8 mouse cellular contexts compared by ENCODE assay signal in genomic region chr4:129541868-129542591, GRCm38 (mm10). TPM values are rescaled to one million over a fixed set of nuclear protein-coding genes. Genes with fewer than 3 reads are reported as not detected.
DNase-seq lines count a peak whose midpoint lies in the region; ATAC-seq and TF ChIP-seq lines count a peak whose summit lies in the region.

No protein-coding gene starts in this region.

- peak overlapping the region; percentile 84 for H3K9ac ChIP-seq in embryonic facial prominence, embryonic 12.5 days
- H3K9ac ChIP-seq in hindbrain, embryonic 15.5 days = peak overlapping the region; percentile 78
- H3K9ac ChIP-seq in liver, embryonic 15.5 days = peak overlapping the region; percentile 96

- DNase-seq in heart, embryonic 10.5 days (ENCODE audit: low spot score) = peak; percentile 79
- no peak for DNase-seq in heart, postnatal 25 days (ENCODE audit: low spot score)
- DNase-seq in adipocyte (ENCODE audit: low spot score) = peak; percentile 12
- no peak for DNase-seq in layer of hippocampus, adult 18-20 months (ENCODE audit: low spot score in 2 of 2)

- WGBS in heart, embryonic 10.5 days = under 1% methylated on average over 30 of the region's 30 CpGs
- 1% methylated on average over 30 of the region's 30 CpGs for WGBS in embryonic facial prominence, embryonic 12.5 days
- 1% methylated on average over 30 of the region's 30 CpGs for WGBS in hindbrain, embryonic 15.5 days
- under 1% methylated on average over 30 of the region's 30 CpGs for WGBS in liver, embryonic 15.5 days (ENCODE audit: insufficient replicate concordance)
- under 1% methylated on average over 30 of the region's 30 CpGs for WGBS in small intestine, adult 2 months

- H3K27ac ChIP-seq in heart, embryonic 10.5 days = peak overlapping the region; percentile 94
- H3K27ac ChIP-seq in embryonic facial prominence, embryonic 12.5 days = peak overlapping the region; percentile 91
- H3K27ac ChIP-seq in hindbrain, embryonic 15.5 days (replicated peaks) = peak overlapping the region; percentile 74
- peak overlapping the region; percentile 94 for H3K27ac ChIP-seq in liver, embryonic 15.5 days (replicated peaks)
- 0 out of 2 replicates have a peak overlapping the region, but pooled peaks have one; percentile 22 for H3K27ac ChIP-seq in small intestine, adult 2 months (ENCODE audit: insufficient read depth, low read depth, low read length)

- peaks cover 14% of the 10 kb centered on the region for H3K4me1 ChIP-seq in heart, embryonic 10.5 days
- H3K4me1 ChIP-seq in embryonic facial prominence, embryonic 12.5 days = peaks cover 16% of the 10 kb centered on the region
- H3K4me1 ChIP-seq in hindbrain, embryonic 15.5 days (replicated peaks) = peaks cover 26% of the 10 kb centered on the region
- H3K4me1 ChIP-seq in liver, embryonic 15.5 days (replicated peaks) = peaks cover 45% of the 10 kb centered on the region
- peaks cover 5% of the 10 kb centered on the region for H3K4me1 ChIP-seq in small intestine, adult 2 months (ENCODE audit: control insufficient read depth, insufficient read depth, insufficient read length, low read length)

- intact Hi-C loops in heart, postnatal 25 days (cut with DNase I) = no loop called here

- ATAC-seq in embryonic facial prominence, embryonic 12.5 days (ENCODE audit: insufficient number of reproducible peaks, insufficient read depth, low FRiP score, low TSS enrichment) = no peak
- no peak; the same call in 1 of the 2 replicates for ATAC-seq in hindbrain, embryonic 15.5 days (ENCODE audit: low FRiP score, low read depth)
- ATAC-seq in liver, embryonic 15.5 days (ENCODE audit: insufficient read depth) = no peak; the same call in 1 of the 2 replicates

- no peak for TF ChIP-seq POLR2A in small intestine, adult 2 months (IDR thresholded peaks at IDR 0.05; ENCODE audit: low read depth, low read length)

- H3K27me3 ChIP-seq in heart, embryonic 10.5 days (ENCODE audit: insufficient read depth, poor library complexity, severe bottlenecking) = no peaks in the 10 kb centered on the region
- no peaks in the 10 kb centered on the region for H3K27me3 ChIP-seq in embryonic facial prominence, embryonic 12.5 days
- no peaks in the 10 kb centered on the region for H3K27me3 ChIP-seq in hindbrain, embryonic 15.5 days
- no peaks in the 10 kb centered on the region for H3K27me3 ChIP-seq in liver, embryonic 15.5 days
- H3K27me3 ChIP-seq in small intestine, adult 2 months (ENCODE audit: control insufficient read depth, insufficient read depth, low read length) = no peaks in the 10 kb centered on the region

- H3K4me3 ChIP-seq in heart, embryonic 10.5 days = peak overlapping the region; percentile 79
- H3K4me3 ChIP-seq in embryonic facial prominence, embryonic 12.5 days = peak overlapping the region; percentile 80
- H3K4me3 ChIP-seq in hindbrain, embryonic 15.5 days = peak overlapping the region; percentile 80
- H3K4me3 ChIP-seq in liver, embryonic 15.5 days (replicated peaks) = peak overlapping the region; percentile 95
- peak overlapping the region; percentile 99 for H3K4me3 ChIP-seq in small intestine, adult 2 months (ENCODE audit: low read depth, low read length)

- no peak for TF ChIP-seq CTCF in small intestine, adult 2 months (IDR thresholded peaks at IDR 0.05; ENCODE audit: extremely low read depth, insufficient read length, insufficient replicate concordance, low read depth, low read length)

- peak overlapping the region; percentile 88 for H3K4me2 ChIP-seq in embryonic facial prominence, embryonic 12.5 days (replicated peaks)
- H3K4me2 ChIP-seq in hindbrain, embryonic 15.5 days = peak overlapping the region; percentile 79
- H3K4me2 ChIP-seq in liver, embryonic 15.5 days = peak overlapping the region; percentile 82

- peaks cover 39% of the 10 kb centered on the region for H3K36me3 ChIP-seq in heart, embryonic 10.5 days
- peaks cover 25% of the 10 kb centered on the region for H3K36me3 ChIP-seq in embryonic facial prominence, embryonic 12.5 days
- 0 out of 2 replicates have a peak, but pooled peaks cover 6% of the 10 kb centered on the region for H3K36me3 ChIP-seq in hindbrain, embryonic 15.5 days
- H3K36me3 ChIP-seq in liver, embryonic 15.5 days (replicated peaks) = peaks cover 16% of the 10 kb centered on the region
- no peaks in the 10 kb centered on the region for H3K36me3 ChIP-seq in small intestine, adult 2 months (ENCODE audit: control insufficient read depth, insufficient read depth, low read length)

- H3K9me3 ChIP-seq in heart, embryonic 10.5 days = no peaks in the 10 kb centered on the region
- H3K9me3 ChIP-seq in embryonic facial prominence, embryonic 12.5 days = no peaks in the 10 kb centered on the region
- no peaks in the 10 kb centered on the region for H3K9me3 ChIP-seq in hindbrain, embryonic 15.5 days
- no peaks in the 10 kb centered on the region for H3K9me3 ChIP-seq in liver, embryonic 15.5 days (replicated peaks)

RNA-seq across cellular contexts. Expression of gene Hdac1, which starts 0.5 kb away (rescaled TPM):
- polyA plus RNA-seq in heart, embryonic 10.5 days (2016; fragmentation: Nextera tagmentation; extraction: Ambion mirVana) = 201 and 237 TPM in 2 replicates
- 10 to 100 TPM; 15.9 to 18.6 TPM for total RNA-seq in heart, postnatal 25 days (2021)
- polyA plus RNA-seq in embryonic facial prominence, embryonic 12.5 days (2016; fragmentation: Nextera tagmentation; extraction: Ambion mirVana) = 246 and 251 TPM in 2 replicates
- 84.7 and 92.2 TPM in 2 replicates for polyA plus RNA-seq in hindbrain, embryonic 15.5 days (2015; fragmentation: Nextera tagmentation; extraction: Ambion mirVana)
- 98.9 and 100 TPM in 2 replicates for polyA plus RNA-seq in liver, embryonic 15.5 days (2015; fragmentation: Nextera tagmentation; extraction: Ambion mirVana)
- polyA plus RNA-seq in small intestine, adult 2 months (2012; rRNA removed) = 13.7 and 31.1 TPM in 2 replicates
- total RNA-seq in layer of hippocampus, adult 18-20 months (2021) = 10 to 100 TPM; 36.9 to 43.0 TPM

RNA-seq across cellular contexts. Expression of gene Marcksl1, which starts 28.6 kb away (rescaled TPM):
- 535 and 802 TPM in 2 replicates for polyA plus RNA-seq in heart, embryonic 10.5 days (2016; fragmentation: Nextera tagmentation; extraction: Ambion mirVana)
- total RNA-seq in heart, postnatal 25 days (2021) = 1 to 10 TPM; 6.8 to 7.8 TPM
- 1,543 and 1,552 TPM in 2 replicates for polyA plus RNA-seq in embryonic facial prominence, embryonic 12.5 days (2016; fragmentation: Nextera tagmentation; extraction: Ambion mirVana)
- 1,671 and 1,849 TPM in 2 replicates for polyA plus RNA-seq in hindbrain, embryonic 15.5 days (2015; fragmentation: Nextera tagmentation; extraction: Ambion mirVana)
- polyA plus RNA-seq in liver, embryonic 15.5 days (2015; fragmentation: Nextera tagmentation; extraction: Ambion mirVana) = 51.3 and 52.7 TPM in 2 replicates
- 7.7 and 37.3 TPM in 2 replicates for polyA plus RNA-seq in small intestine, adult 2 months (2012; rRNA removed)
- total RNA-seq in layer of hippocampus, adult 18-20 months (2021) = 10 to 100 TPM; 72.5 to 76.6 TPM

RNA-seq across cellular contexts. Expression of gene Lck, which starts 31.4 kb away (rescaled TPM):
- 3.0 and 6.3 TPM in 2 replicates for polyA plus RNA-seq in heart, embryonic 10.5 days (2016; fragmentation: Nextera tagmentation; extraction: Ambion mirVana)
- 1 to 10 TPM in 1 of 2 experiments, under 1 TPM in 1; 0.47 to 1.2 TPM for total RNA-seq in heart, postnatal 25 days (2021)
- polyA plus RNA-seq in embryonic facial prominence, embryonic 12.5 days (2016; fragmentation: Nextera tagmentation; extraction: Ambion mirVana) = 10.8 and 12.6 TPM in 2 replicates
- polyA plus RNA-seq in hindbrain, embryonic 15.5 days (2015; fragmentation: Nextera tagmentation; extraction: Ambion mirVana) = 11.7 and 13.6 TPM in 2 replicates
- 2.4 and 3.3 TPM in 2 replicates for polyA plus RNA-seq in liver, embryonic 15.5 days (2015; fragmentation: Nextera tagmentation; extraction: Ambion mirVana)
- polyA plus RNA-seq in small intestine, adult 2 months (2012; rRNA removed) = 8.3 and 15.0 TPM in 2 replicates
- total RNA-seq in layer of hippocampus, adult 18-20 months (2021) = 1 to 10 TPM; 3.4 to 3.9 TPM

RNA-seq across cellular contexts. Expression of gene Fam167b, which starts 36.3 kb away (rescaled TPM):
- 1.6 and 3.6 TPM in 2 replicates for polyA plus RNA-seq in heart, embryonic 10.5 days (2016; fragmentation: Nextera tagmentation; extraction: Ambion mirVana)
- total RNA-seq in heart, postnatal 25 days (2021) = 1 to 10 TPM in 1 of 2 experiments, under 1 TPM in 1; 0.70 to 1.0 TPM
- polyA plus RNA-seq in embryonic facial prominence, embryonic 12.5 days (2016; fragmentation: Nextera tagmentation; extraction: Ambion mirVana) = 3.6 and 5.1 TPM in 2 replicates
- 0.24 and 0.34 TPM in 2 replicates for polyA plus RNA-seq in hindbrain, embryonic 15.5 days (2015; fragmentation: Nextera tagmentation; extraction: Ambion mirVana)
- 6.7 and 7.2 TPM in 2 replicates for polyA plus RNA-seq in liver, embryonic 15.5 days (2015; fragmentation: Nextera tagmentation; extraction: Ambion mirVana)
- 0.65 and 1.3 TPM in 2 replicates for polyA plus RNA-seq in small intestine, adult 2 months (2012; rRNA removed)
- total RNA-seq in layer of hippocampus, adult 18-20 months (2021) = under 1 TPM; 0.51 to 0.74 TPM

RNA-seq across cellular contexts. Expression of gene Fam229a, which starts 51.0 kb away (rescaled TPM):
- not detected in 2 replicates for polyA plus RNA-seq in heart, embryonic 10.5 days (2016; fragmentation: Nextera tagmentation; extraction: Ambion mirVana)
- not detected for total RNA-seq in heart, postnatal 25 days (2021)
- 0.32 TPM in 1 of 2 replicates, not detected in the other for polyA plus RNA-seq in embryonic facial prominence, embryonic 12.5 days (2016; fragmentation: Nextera tagmentation; extraction: Ambion mirVana)
- polyA plus RNA-seq in hindbrain, embryonic 15.5 days (2015; fragmentation: Nextera tagmentation; extraction: Ambion mirVana) = 0.39 and 0.87 TPM in 2 replicates
- 0.28 and 0.82 TPM in 2 replicates for polyA plus RNA-seq in liver, embryonic 15.5 days (2015; fragmentation: Nextera tagmentation; extraction: Ambion mirVana)
- polyA plus RNA-seq in small intestine, adult 2 months (2012; rRNA removed) = not detected in 2 replicates
- not detected for total RNA-seq in layer of hippocampus, adult 18-20 months (2021)

Comparison
In these comparisons a context has a peak if more than half of its experiments do, and no peak if none do; other contexts are left out.
1. DNase-seq: peak in heart, embryonic 10.5 days (single experiment) and adipocyte (single experiment); none in heart, postnatal 25 days (single experiment) and layer of hippocampus, adult 18-20 months (0 of 2).
2. H3K27ac ChIP-seq: peak in every context shown above with its lines; median percentile 94 in heart, embryonic 10.5 days; 94 in liver, embryonic 15.5 days; 91 in embryonic facial prominence, embryonic 12.5 days; 74 in hindbrain, embryonic 15.5 days; 22 in small intestine, adult 2 months.
3. Peak in every context shown above with its lines, with median percentiles within 50 percentile points of each other: H3K4me3 ChIP-seq, H3K4me2 ChIP-seq and H3K9ac ChIP-seq.